Mouse (Mus musculus) left cerebral cortex, postnatal 10 days (tissue): ENCODE results near the gene Nol6. TPM values are rescaled to one million over a fixed set of nuclear protein-coding genes. Genes with fewer than 3 reads are reported as not detected.
"Not testable (repeated sequence)": the region's sequence is repeated elsewhere in the genome, so short reads cannot be mapped to it uniquely, and the experiment has no call there.

Source experiments
- DNase-seq, 2 experiments: peaks; one replicate each; pipeline ENCODE4 v3.0.0; 2021 to 2022; ENCODE audit warnings: low spot score in 2 of 2, mixed read lengths in 1 of 2; ENCODE audit errors: extremely low spot score in 1 of 2
- intact Hi-C: fragments of 180-260 bp; cut with DNase I; formaldehyde crosslinking; loops from one replicate; pipeline ENCODE4 v1.15.1; 2025
- total RNA-seq, 2 experiments: library from RNA; stranded (reverse); gene quantifications; 2 replicates each; pipeline ENCODE4 v1.2.3; 2021

The Nol6 gene
- total RNA-seq, 2 experiments from 2014 or later: 83.6 to 88.4 TPM

DNA sequence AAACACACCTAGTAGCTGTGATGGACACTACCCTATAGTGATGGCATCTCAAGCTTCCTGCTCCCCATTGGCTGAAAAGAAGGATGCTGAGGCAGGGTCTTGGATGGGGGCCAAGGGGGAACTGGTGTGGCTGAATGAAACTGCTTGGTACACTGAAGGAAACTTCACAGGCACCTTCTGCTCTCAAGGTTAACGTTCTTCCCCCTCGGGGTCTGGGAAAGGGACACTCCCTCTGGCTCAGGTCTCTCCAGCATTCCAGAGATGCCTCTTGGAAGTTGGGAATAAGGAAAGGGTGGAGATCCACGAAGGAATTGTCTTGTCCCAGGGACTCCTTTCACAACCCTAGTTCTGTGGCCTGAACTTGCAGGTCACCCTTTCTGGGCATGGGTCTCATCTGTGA is 32.9 kb downstream of the Nol6 start:
- no peak for DNase-seq
- intact Hi-C loops: no loop called here

DNA sequence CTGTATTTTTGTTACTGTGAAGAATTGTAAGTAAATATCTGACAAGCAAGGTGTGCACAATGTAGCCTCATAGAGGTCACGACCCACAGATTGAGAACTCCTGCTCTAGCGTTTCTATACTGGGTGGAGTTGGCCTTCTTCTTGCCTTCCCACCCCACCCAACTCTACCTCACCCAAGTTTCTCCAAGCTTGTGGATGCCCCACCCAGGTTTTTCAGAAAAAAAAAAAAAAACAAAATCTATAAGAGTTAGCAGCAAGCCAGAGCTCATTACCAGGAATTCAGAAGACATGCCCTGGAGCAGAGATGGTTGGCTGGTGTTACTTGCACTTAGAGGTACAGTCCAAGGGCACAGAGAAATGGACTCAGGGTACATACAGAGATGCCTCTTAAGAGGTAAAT is 34.5 kb downstream of the Nol6 start:
- DNase-seq: no peak
- intact Hi-C loops: no loop called here

DNA sequence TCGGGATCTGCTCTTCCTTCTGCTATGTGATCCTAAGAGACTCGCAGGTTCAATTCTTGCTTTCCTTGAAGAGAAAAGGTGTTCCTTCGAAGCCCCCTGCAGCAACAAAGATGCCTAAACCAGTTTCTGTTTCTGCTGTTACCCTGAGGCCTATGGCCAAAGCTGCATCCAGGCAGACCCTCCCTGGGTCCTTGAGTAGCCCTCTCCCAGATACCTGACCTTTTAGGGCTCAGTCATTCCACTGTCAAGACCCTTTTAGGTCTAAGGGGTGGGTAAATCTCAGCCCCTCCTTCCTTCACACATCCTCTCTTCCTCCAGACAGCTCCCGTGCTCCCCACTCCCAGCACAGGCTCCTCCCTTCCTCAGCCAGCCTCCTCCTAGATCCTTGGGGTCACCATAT is 35.1 kb downstream of the Nol6 start:
- no peak for DNase-seq
- intact Hi-C loops: no loop called here

DNA sequence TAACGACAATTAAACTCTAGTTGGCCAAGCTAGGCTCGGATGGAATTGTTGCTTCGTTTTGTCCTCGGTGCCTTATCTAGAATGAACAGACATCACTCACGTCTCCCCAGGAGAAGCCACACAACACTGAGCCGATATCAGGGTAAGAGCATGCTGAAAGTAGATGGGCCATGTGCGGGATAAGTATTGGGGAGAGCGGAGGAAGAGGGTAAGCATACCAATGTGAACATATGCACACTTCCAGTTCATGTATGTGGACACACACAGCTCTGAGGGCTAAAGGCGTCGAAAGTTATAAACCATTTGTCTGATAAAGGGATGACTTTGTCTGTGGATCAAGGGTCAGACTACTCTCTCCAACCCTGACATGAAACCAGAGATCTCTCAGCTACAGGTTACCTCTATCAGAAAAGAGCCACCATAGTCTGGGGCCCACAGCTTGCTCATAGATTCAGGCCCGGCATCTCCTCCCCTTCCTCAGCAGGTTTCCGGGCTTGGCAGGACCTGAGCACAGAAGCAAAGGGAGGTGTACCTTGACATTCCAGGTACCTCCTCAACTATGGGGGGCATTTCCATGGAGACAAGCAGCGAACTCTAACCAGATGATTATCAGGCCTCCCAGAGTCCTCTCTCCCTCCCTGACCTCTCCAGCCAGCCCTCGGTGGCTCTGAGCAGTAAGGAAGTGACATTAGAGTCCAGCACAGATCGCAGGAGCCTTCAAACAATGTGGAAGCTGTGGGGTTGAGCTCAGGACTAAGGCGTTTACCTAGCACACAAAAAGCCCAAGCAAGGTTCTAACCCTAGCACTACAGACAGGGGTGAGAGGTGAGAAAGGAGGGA is 36.6 kb downstream of the Nol6 start:
- no peak for DNase-seq
- intact Hi-C loops: no loop called here

DNA sequence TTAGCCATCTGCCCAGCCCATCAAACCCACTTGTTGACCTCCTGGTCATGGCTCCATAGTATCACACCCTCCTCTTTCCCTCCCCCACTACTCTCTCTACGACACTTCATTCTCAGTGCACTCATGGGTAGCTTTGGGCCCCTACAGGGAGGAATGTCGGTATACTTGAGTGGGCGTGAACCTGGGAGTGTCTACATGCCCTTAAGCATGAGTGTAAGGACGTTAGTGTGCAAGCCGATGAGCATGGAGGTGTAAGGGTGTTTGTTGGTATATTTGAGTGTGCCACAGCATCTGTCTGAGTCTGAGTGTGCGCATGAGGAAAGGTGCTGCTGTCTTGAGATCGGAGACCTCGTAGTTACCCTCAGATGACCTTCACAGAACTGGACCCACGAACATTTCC is 37.3 kb downstream of the Nol6 start:
- intact Hi-C loops: no loop called here
- no peak for DNase-seq

GRCm38 (mm10) chr4:41084819-41085218 is 39.4 kb downstream of the Nol6 start:
- intact Hi-C loops: no loop called here
- no peak for DNase-seq

GRCm38 (mm10) chr4:41082803-41083202 is 41.5 kb downstream of the Nol6 start:
- intact Hi-C loops: not testable (repeated sequence)

GRCm38 (mm10) chr4:41081733-41082132 is 42.5 kb downstream of the Nol6 start:
- intact Hi-C loops: no loop called here

More at GRCm38 (mm10) chr4:41082803-41083202, 41.5 kb downstream of the Nol6 start:
- DNase-seq: not testable (repeated sequence)

DNA sequence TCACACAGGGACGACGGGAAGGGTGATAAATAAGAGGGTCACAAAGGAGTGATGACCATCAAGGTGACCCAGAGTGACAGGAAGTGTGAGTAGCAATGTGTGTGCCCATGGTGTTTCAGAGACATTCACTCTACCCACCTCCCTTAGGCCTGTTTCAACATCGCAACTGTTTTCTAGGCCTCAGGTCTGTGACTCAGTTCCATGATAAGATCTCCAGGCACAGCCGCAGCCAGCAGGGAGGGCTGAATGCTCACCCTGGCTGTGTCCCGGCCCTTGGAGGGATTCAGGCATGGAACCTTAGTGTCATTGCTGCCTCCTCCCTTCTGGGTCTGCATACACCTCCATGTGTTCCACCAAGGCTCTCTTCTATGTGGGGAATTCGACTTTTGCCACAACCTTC is 45.5 kb downstream of the Nol6 start:
- intact Hi-C loops: no loop called here
- no peak for DNase-seq

More at GRCm38 (mm10) chr4:41081733-41082132, 42.5 kb downstream of the Nol6 start:
- no peak for DNase-seq

- intact Hi-C loops: no loop called here
- DNase-seq: no peak
Observed at GRCm38 (mm10) chr4:41074461-41074860, 49.8 kb downstream of the Nol6 start.

DNA sequence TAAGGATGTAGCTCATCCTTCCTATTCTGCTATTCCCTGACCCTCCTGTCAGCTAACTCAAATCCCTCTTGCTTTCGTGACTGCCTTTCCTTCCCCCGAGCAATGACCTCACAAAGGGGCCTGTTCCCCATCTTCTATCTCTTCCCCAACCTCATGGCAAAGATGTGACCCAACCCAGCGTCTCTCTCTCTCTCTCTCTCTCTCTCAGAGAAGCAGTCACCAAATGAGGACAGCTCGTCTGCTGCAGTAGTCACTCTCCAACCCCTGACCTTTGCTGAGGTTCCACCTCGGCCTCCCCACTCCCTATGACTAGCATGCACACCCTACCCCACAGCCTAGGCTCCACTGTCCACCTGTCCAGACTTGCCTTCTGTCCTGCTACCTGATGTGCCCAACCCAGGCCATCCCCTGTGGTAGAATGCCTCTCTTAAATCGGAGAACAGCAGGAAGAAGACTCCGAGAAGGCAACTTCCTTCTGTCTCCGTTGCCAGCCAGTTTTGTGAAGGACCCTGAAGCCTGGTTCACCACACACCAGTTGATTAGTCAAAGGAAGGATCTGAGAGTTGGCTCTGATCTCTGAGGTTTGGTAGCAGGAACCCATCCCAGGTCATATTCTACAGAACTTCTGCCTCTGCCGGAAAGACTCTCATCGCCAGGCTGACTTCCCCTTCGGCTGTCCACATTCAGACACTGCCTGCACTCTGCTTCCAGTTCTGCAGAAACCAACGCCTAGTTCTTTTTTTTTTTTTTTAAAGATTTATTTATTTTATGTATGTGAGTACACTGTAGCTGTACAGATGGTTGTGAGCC is 51.0 kb downstream of the Nol6 start:
- no peak for DNase-seq
- intact Hi-C loops: no loop called here

- intact Hi-C loops: no loop called here
- DNase-seq: no peak
Observed at GRCm38 (mm10) chr4:41071500-41072429, 52.5 kb downstream of the Nol6 start.

GRCm38 (mm10) chr4:41065196-41065595 is 59.1 kb downstream of the Nol6 start:
- no peak for DNase-seq
- intact Hi-C loops: no loop called here

Other genes starting within 250 kb of the Nol6 start
- gene Spink4, start 204.4 kb downstream of the Nol6 start, total RNA-seq: not detected
- gene Bag1, start 176.2 kb downstream of the Nol6 start, total RNA-seq: 100 to 1,000 TPM; 167 to 168 TPM
- gene Chmp5, start 176.0 kb downstream of the Nol6 start, total RNA-seq: 10 to 100 TPM; 66.9 to 71.9 TPM
- 10 to 100 TPM; 58.8 to 59.4 TPM for gene Nfx1, start 153.5 kb downstream of the Nol6 start, total RNA-seq
- not detected for gene Aqp7, start 76.3 kb downstream of the Nol6 start, total RNA-seq
- not detected for gene Aqp3, start 26.3 kb downstream of the Nol6 start, total RNA-seq
- gene Ube2r2, start 11.3 kb upstream of the Nol6 start, total RNA-seq: 10 to 100 TPM; 91.3 to 93.6 TPM
- 10 to 100 TPM; 54.4 to 58.1 TPM for gene Ubap2, start 150.7 kb upstream of the Nol6 start, total RNA-seq
- gene Dcaf12, start 190.4 kb upstream of the Nol6 start, total RNA-seq: 10 to 100 TPM; 55.2 to 55.6 TPM
- gene Ubap1, start 224.5 kb upstream of the Nol6 start, total RNA-seq: 10 to 100 TPM; 41.6 to 42.7 TPM